Mouse (Mus musculus): ENCODE data around the gene Gabpb1. TPM values are rescaled to one million over a fixed set of nuclear protein-coding genes. Genes with fewer than 3 reads are reported as not detected.
"Not testable (repeated sequence)": the region's sequence is repeated elsewhere in the genome, so short reads cannot be mapped to it uniquely, and the experiment has no call there.

The Gabpb1 gene
- polyA plus RNA-seq, 1 experiment from 2014 or later: 33.1 TPM

DNA sequence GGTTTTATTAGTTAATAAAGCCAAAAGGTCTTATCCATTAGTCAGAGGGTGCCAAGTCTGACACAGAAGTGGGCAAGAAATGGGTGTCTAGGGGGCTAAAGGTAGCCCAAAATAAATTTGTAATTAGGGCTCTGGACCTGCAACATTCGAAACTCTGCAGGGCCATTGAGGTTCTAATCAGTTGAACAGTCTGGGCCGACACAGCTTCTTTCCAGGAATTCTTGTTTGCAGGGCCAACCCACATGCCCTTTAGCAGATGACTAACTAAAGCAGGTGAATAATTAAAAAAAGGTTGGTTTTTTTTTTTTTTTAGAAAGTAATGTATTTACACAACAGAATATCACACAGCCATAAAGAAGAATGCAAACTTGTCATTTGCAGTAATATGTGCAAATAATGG lies 53.7 kb downstream of the Gabpb1 start:
- no peak for ATAC-seq
- Histone ChIP-seq H3K36me3 (ENCODE audit: control insufficient read depth, insufficient read depth, low read length) (no peaks in the 10 kb centered on the region), H3K4me2 (ENCODE audit: low read depth, low read length) (no peak overlapping the region), H3K9ac (ENCODE audit: low read depth, low read length) (no peak overlapping the region), H3K4me3 (ENCODE audit: low read length) (no peak overlapping the region), H3K27me3 (replicated peaks; ENCODE audit: control insufficient read depth, insufficient read depth, low read length) (no peaks in the 10 kb centered on the region), H3K9me3 (ENCODE audit: control insufficient read depth, low read length) (no peaks in the 10 kb centered on the region), H3K4me1 (ENCODE audit: control insufficient read depth, insufficient read depth, low read length) (no peaks in the 10 kb centered on the region), H3K27ac (ENCODE audit: low read length) (no peak overlapping the region)
- WGBS: 80% methylated on average over 2 of the region's 2 CpGs

GRCm38 (mm10) chr2:126619249-126619704 lies 56.9 kb downstream of the Gabpb1 start, which contains the start of gene Hdc:
Hdc (minus strand) TSS chr2:126619299.
- no peak within 1 kb of the TSS for H3K4me2 ChIP-seq (ENCODE audit: low read depth, low read length)
- no peaks in the 10 kb centered on the region for H3K36me3 ChIP-seq (ENCODE audit: control insufficient read depth, insufficient read depth, low read length)
- no peaks in the 10 kb centered on the region for H3K9me3 ChIP-seq (ENCODE audit: control insufficient read depth, low read length)
- H3K27me3 ChIP-seq (replicated peaks; ENCODE audit: control insufficient read depth, insufficient read depth, low read length): no peaks in the 10 kb centered on the region
- no peak for ATAC-seq
- WGBS: 75% methylated on average over 14 of the region's 14 CpGs
- no peak within 1 kb of the TSS for H3K4me3 ChIP-seq (ENCODE audit: low read length)
- H3K9ac ChIP-seq (ENCODE audit: low read depth, low read length): no peak within 1 kb of the TSS
- no peaks in the 10 kb centered on the region for H3K4me1 ChIP-seq (ENCODE audit: control insufficient read depth, insufficient read depth, low read length)
- no peak within 1 kb of the TSS for H3K27ac ChIP-seq (ENCODE audit: low read length)

- Histone ChIP-seq H3K27ac (ENCODE audit: low read length) (no peak overlapping the region), H3K9ac (ENCODE audit: low read depth, low read length) (no peak overlapping the region), H3K9me3 (ENCODE audit: control insufficient read depth, low read length) (no peaks in the 10 kb centered on the region), H3K4me2 (ENCODE audit: low read depth, low read length) (no peak overlapping the region), H3K36me3 (ENCODE audit: control insufficient read depth, insufficient read depth, low read length) (no peaks in the 10 kb centered on the region), H3K27me3 (replicated peaks; ENCODE audit: control insufficient read depth, insufficient read depth, low read length) (no peaks in the 10 kb centered on the region), H3K4me1 (ENCODE audit: control insufficient read depth, insufficient read depth, low read length) (no peaks in the 10 kb centered on the region), H3K4me3 (ENCODE audit: low read length) (no peak overlapping the region)
- WGBS: 31% methylated on average over 8 of the region's 8 CpGs
- ATAC-seq: no peak
Observed at GRCm38 (mm10) chr2:126618470-126619179, 57.5 kb downstream of the Gabpb1 start.

GRCm38 (mm10) chr2:126615355-126615754 lies 60.8 kb downstream of the Gabpb1 start:
- Histone ChIP-seq H3K4me2 (ENCODE audit: low read depth, low read length) (no peak overlapping the region), H3K27ac (ENCODE audit: low read length) (no peak overlapping the region), H3K36me3 (ENCODE audit: control insufficient read depth, insufficient read depth, low read length) (no peaks in the 10 kb centered on the region), H3K9me3 (ENCODE audit: control insufficient read depth, low read length) (no peaks in the 10 kb centered on the region), H3K27me3 (replicated peaks; ENCODE audit: control insufficient read depth, insufficient read depth, low read length) (no peaks in the 10 kb centered on the region), H3K4me1 (ENCODE audit: control insufficient read depth, insufficient read depth, low read length) (no peaks in the 10 kb centered on the region), H3K9ac (ENCODE audit: low read depth, low read length) (no peak overlapping the region), H3K4me3 (ENCODE audit: low read length) (no peak overlapping the region)
- ATAC-seq: no peak
- 87% methylated on average over 3 of the region's 3 CpGs for WGBS

DNA sequence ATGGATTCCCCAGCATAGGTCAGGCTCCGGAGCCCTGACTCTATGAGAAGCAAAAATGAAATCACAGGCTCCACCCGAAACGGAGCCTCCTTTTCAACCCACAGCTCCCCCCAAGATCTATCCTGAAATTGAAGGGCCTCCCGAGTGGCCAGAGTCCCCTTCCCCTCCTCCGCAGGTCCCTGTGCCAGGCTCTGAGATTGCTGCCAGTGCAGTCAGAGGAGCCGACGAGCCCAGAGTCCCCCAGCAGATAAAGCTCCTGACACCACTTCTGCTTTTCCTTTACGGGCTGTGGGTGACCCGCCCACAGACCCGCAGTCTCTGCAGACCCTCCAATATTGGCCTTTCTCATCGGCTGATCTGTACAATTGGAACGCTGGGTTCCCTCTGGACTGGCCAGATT lies 66.5 kb downstream of the Gabpb1 start:
- H3K4me2 ChIP-seq (ENCODE audit: low read depth, low read length); H3K4me1 ChIP-seq (ENCODE audit: control insufficient read depth, insufficient read depth, low read length); ATAC-seq; H3K36me3 ChIP-seq (ENCODE audit: control insufficient read depth, insufficient read depth, low read length); H3K9me3 ChIP-seq (ENCODE audit: control insufficient read depth, low read length); H3K27ac ChIP-seq (ENCODE audit: low read length); H3K4me3 ChIP-seq (ENCODE audit: low read length); H3K9ac ChIP-seq (ENCODE audit: low read depth, low read length); H3K27me3 ChIP-seq (replicated peaks; ENCODE audit: control insufficient read depth, insufficient read depth, low read length): not testable (repeated sequence)
- WGBS: 64% methylated on average over 12 of the region's 12 CpGs

DNA sequence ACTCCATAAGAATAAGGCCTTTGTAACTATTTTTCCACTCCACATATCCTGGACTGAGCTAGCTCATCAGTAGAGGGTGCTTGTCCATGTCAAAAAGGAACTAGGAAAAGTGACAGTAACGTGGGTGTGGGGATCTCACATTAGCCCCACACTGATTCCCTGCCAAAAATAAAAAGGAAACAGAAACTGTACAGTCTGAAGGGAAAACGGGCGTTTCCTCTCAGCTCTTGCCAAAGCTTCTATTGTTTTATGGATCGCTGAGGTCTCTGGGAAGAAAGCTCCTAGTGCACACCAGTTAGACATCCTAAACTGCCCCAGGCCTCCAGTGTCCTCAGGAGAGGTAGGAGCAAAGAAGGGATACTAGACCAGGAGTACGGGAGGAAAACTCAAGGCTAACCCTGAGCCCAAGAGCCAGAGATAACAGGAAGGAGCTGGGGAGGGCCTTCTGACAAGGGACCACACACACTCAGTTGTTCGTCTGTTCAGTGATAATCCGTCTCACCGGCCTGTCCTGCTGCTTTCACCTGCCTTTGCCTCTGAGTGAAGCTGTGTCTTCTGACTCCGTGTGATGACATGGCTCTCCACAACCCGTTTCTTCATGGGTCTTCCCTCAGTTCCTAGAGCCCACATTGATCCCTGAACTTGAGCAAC lies 68.5 kb downstream of the Gabpb1 start:
- Histone ChIP-seq H3K4me2 (ENCODE audit: low read depth, low read length) (no peak overlapping the region), H3K36me3 (ENCODE audit: control insufficient read depth, insufficient read depth, low read length) (no peaks in the 10 kb centered on the region), H3K9me3 (ENCODE audit: control insufficient read depth, low read length) (no peaks in the 10 kb centered on the region), H3K4me1 (ENCODE audit: control insufficient read depth, insufficient read depth, low read length) (no peaks in the 10 kb centered on the region), H3K9ac (ENCODE audit: low read depth, low read length) (no peak overlapping the region), H3K27ac (ENCODE audit: low read length) (no peak overlapping the region), H3K27me3 (replicated peaks; ENCODE audit: control insufficient read depth, insufficient read depth, low read length) (no peaks in the 10 kb centered on the region), H3K4me3 (ENCODE audit: low read length) (no peak overlapping the region)
- no peak for ATAC-seq
- 55% methylated on average over 10 of the region's 10 CpGs for WGBS

GRCm38 (mm10) chr2:126606688-126607062 lies 69.5 kb downstream of the Gabpb1 start:
- H3K4me1 ChIP-seq (ENCODE audit: control insufficient read depth, insufficient read depth, low read length): no peaks in the 10 kb centered on the region
- no peaks in the 10 kb centered on the region for H3K36me3 ChIP-seq (ENCODE audit: control insufficient read depth, insufficient read depth, low read length)
- WGBS: 49% methylated on average over 4 of the region's 4 CpGs
- no peak overlapping the region for H3K4me3 ChIP-seq (ENCODE audit: low read length)
- no peaks in the 10 kb centered on the region for H3K27me3 ChIP-seq (replicated peaks; ENCODE audit: control insufficient read depth, insufficient read depth, low read length)
- H3K9ac ChIP-seq (ENCODE audit: low read depth, low read length): no peak overlapping the region
- H3K4me2 ChIP-seq (ENCODE audit: low read depth, low read length): no peak overlapping the region
- no peak overlapping the region for H3K27ac ChIP-seq (ENCODE audit: low read length)
- no peak for ATAC-seq
- H3K9me3 ChIP-seq (ENCODE audit: control insufficient read depth, low read length): no peaks in the 10 kb centered on the region

DNA sequence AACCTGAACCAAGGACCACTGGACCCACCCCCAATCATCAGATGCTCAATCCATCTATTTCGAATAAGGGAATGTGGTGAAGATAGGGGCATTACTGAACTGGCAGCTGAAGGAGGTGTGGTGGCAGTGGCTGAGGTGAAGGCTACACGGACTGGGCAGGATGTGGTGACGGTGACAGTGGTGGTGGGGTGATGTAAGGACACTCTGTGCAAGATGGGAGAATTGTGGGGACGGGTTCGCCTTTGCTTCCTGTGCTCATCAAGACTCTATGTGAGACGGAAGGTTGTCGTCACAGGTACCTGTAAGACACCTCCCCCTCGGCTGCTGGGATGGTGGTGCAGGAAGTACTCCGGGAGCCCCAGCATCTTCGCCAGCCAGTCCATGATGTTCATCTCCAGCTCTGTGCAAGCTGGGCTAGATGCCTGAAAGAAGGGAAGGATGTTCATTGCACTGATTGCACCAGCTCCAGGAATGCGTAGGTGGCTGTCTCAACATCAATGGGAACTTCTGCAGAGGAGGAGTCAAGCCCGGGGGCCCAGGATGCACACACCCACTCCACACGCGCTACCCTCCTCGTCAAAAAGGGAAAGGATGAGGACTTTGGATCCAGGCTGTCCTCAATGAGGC lies 70.0 kb downstream of the Gabpb1 start:
- H3K27ac ChIP-seq (ENCODE audit: low read length): no peak overlapping the region
- H3K9me3 ChIP-seq (ENCODE audit: control insufficient read depth, low read length): no peaks in the 10 kb centered on the region
- H3K27me3 ChIP-seq (replicated peaks; ENCODE audit: control insufficient read depth, insufficient read depth, low read length): no peaks in the 10 kb centered on the region
- H3K4me2 ChIP-seq (ENCODE audit: low read depth, low read length): no peak overlapping the region
- no peak overlapping the region for H3K9ac ChIP-seq (ENCODE audit: low read depth, low read length)
- H3K4me3 ChIP-seq (ENCODE audit: low read length): no peak overlapping the region
- H3K4me1 ChIP-seq (ENCODE audit: control insufficient read depth, insufficient read depth, low read length): no peaks in the 10 kb centered on the region
- WGBS: 80% methylated on average over 15 of the region's 15 CpGs
- no peak for ATAC-seq
- H3K36me3 ChIP-seq (ENCODE audit: control insufficient read depth, insufficient read depth, low read length): no peaks in the 10 kb centered on the region

DNA sequence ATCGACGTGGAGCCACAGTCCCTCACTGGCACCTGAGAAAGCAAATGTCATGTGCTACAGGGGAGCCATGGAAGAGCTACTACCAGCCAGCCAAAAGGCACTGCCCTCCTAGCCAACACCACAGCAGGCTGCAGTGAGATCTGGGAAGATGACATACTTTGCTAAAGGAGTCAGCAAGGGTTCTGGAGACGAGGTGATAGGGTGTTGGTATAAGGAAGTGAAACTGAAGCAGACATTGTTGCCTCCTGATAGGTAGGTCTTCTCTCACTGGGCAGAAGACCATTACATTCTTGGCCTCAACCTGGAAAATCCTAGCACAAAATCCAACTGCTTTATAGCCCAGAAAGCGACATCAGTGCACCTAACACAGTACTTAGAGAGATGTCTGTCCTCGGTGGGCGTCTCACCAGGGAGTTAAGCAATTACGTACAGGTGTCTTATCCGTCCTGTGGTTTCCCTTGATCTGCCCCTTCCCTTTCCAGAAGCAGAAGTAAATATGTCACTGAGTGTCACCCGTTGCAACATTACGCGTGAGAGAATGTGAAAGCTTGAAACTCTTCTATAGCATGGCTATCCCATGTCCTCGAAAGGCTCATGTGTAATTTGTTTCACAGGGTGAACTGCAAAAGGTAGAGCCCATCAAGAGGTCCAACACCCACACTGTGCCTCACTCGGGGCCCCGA lies 74.1 kb downstream of the Gabpb1 start:
- H3K4me2 ChIP-seq (ENCODE audit: low read depth, low read length): no peak overlapping the region
- ATAC-seq: no peak
- no peaks in the 10 kb centered on the region for H3K36me3 ChIP-seq (ENCODE audit: control insufficient read depth, insufficient read depth, low read length)
- WGBS: 82% methylated on average over 14 of the region's 14 CpGs
- no peak overlapping the region for H3K27ac ChIP-seq (ENCODE audit: low read length)
- H3K9ac ChIP-seq (ENCODE audit: low read depth, low read length): no peak overlapping the region
- H3K27me3 ChIP-seq (replicated peaks; ENCODE audit: control insufficient read depth, insufficient read depth, low read length): no peaks in the 10 kb centered on the region
- 0 out of 2 replicates have a peak, but pooled peaks cover 4% of the 10 kb centered on the region for H3K4me1 ChIP-seq (ENCODE audit: control insufficient read depth, insufficient read depth, low read length)
- H3K9me3 ChIP-seq (ENCODE audit: control insufficient read depth, low read length): no peaks in the 10 kb centered on the region
- H3K4me3 ChIP-seq (ENCODE audit: low read length): no peak overlapping the region
